Mouse (Mus musculus): ENCODE data around the gene Gm10778. TPM values are rescaled to one million over a fixed set of nuclear protein-coding genes. Genes with fewer than 3 reads are reported as not detected.
"Not testable (repeated sequence)": the region's sequence is repeated elsewhere in the genome, so short reads cannot be mapped to it uniquely, and the experiment has no call there.

Gene Gm10778
- polyA plus RNA-seq, 1 experiment from 2014 or later, result 6.7 TPM

DNA sequence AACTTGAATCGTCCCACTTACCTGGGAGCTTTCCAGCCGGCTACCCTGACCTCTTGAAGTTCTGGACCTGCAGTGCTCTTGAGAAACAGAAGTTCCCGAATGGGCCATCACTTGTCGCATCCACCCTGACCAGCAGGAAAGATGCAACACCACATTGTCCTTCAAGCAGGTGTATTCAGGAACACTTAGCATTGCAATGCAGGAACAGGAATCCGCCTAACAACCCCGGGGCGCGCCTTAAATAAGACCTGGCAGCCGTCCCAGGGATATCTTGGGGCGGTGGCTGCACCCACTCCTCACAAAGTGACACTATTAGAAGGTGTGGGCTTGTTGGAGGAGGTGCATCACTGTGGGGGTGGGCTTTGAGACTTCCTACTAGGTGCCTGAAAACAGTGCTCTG is 6.3 kb downstream of the Gm10778 start:
- Histone ChIP-seq H3K27ac (no peak overlapping the region), H3K4me3 (replicated peaks) (no peak overlapping the region), H3K4me1 (replicated peaks) (peaks cover 1% of the 10 kb centered on the region), H3K9ac (replicated peaks) (no peak overlapping the region), H3K27me3 (no peaks in the 10 kb centered on the region), H3K4me2 (replicated peaks) (no peak overlapping the region), H3K36me3 (peaks cover 69% of the 10 kb centered on the region), H3K9me3 (peaks cover 58% of the 10 kb centered on the region)
- ATAC-seq, result no peak
- WGBS, result 97% methylated on average over 10 of the region's 10 CpGs

GRCm38 (mm10) chr10:81656174-81656573 is 7.3 kb downstream of the Gm10778 start:
- Histone ChIP-seq H3K36me3 (peaks cover 61% of the 10 kb centered on the region), H3K27me3 (no peaks in the 10 kb centered on the region), H3K9me3 (peaks cover 60% of the 10 kb centered on the region)

DNA sequence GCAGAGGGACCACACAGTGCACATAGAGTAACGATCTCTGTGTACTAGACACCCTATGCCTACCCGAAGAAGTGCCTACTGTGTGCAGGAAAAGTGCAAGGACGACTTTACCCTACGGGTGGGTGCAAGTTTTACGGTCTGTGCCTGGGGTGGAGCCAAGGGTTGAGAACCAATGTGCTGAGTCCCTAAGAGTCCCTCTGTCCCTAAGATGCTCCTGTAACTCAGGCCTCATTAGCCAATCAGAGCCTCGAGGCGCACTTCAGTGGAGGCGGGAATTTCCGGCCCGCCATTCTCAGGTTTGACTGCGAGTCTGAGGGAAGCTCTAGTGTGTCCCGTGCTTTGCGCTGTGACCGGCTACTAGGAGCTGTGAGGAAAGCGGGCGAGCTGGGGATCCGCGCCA is 38.3 kb downstream of the Gm10778 start:
- not testable (repeated sequence) for H3K27me3 ChIP-seq; ATAC-seq; H3K9ac ChIP-seq (replicated peaks); H3K4me3 ChIP-seq (replicated peaks); H3K9me3 ChIP-seq; H3K27ac ChIP-seq; H3K36me3 ChIP-seq; H3K4me2 ChIP-seq (replicated peaks); H3K4me1 ChIP-seq (replicated peaks)
- WGBS, result no CpG with 5 or more reads among the region's 18 CpGs

More at GRCm38 (mm10) chr10:81656174-81656573, 7.3 kb downstream of the Gm10778 start:
- H3K9ac ChIP-seq (replicated peaks), result no peak overlapping the region
- no peak overlapping the region for H3K4me3 ChIP-seq (replicated peaks)
- ATAC-seq, result no peak
- H3K27ac ChIP-seq, result no peak overlapping the region
- no peaks in the 10 kb centered on the region for H3K4me1 ChIP-seq (replicated peaks)
- H3K4me2 ChIP-seq (replicated peaks), result no peak overlapping the region
- 93% methylated on average over 2 of the region's 2 CpGs for WGBS

DNA sequence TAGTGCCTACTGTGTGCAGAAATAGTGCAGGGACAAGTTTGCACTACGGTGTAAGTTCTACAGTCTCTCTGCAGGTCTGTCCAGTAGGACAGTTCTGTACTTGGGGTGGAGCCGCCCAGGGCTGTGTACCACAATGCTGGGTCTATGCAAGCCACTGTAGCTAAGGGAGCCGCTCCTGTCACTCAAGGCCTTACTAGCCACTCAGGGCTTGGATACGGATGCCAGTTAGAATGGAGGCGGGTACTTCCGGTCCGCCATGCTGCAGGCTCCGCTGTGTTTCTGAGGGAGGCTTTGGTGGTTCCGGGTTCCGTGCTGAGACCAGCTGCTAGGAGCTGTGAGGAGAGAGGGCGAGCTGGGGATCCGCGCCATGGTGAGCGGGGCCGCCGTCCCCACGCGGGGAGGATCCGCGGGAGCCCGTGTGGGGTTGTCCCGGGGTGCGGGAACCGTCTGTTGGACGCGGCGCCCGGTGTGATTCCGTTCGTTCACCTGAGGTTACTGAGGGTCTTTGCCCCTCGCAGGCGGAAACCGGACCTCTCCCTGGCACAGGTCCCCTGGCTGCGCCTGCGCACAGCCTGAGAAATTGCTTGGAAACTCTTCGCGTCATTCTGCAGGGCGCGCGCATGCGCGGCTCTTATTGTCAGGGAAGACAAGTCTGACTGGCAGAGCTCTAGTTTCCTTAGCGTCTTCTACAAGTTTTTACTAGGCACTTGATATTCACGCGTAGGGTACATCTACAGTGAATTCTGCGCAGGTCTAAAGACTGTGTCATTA is 55.9 kb downstream of the Gm10778 start, which contains the start of gene Zfp433:
Zfp433 (plus strand) TSS at position 295 of the 771 bp plus-strand sequence.
- not testable (repeated sequence) for H3K4me2 ChIP-seq (replicated peaks); H3K36me3 ChIP-seq; H3K9ac ChIP-seq (replicated peaks); H3K4me1 ChIP-seq (replicated peaks); H3K4me3 ChIP-seq (replicated peaks); H3K9me3 ChIP-seq; H3K27ac ChIP-seq; H3K27me3 ChIP-seq
- peak; percentile 100 for ATAC-seq
- no CpG with 5 or more reads among the region's 46 CpGs for WGBS

Other genes starting within 250 kb of the Gm10778 start
- 13.1 and 15.2 TPM in 2 replicates for gene Nfic, start 193.4 kb upstream of the Gm10778 start, polyA plus RNA-seq (2015; fragmentation: Nextera tagmentation; extraction: Ambion mirVana)
- gene Celf5, start 166.3 kb upstream of the Gm10778 start, polyA plus RNA-seq (2015; fragmentation: Nextera tagmentation; extraction: Ambion mirVana), result 75.5 and 79.4 TPM in 2 replicates
- gene Ncln, start 152.7 kb upstream of the Gm10778 start, polyA plus RNA-seq (2015; fragmentation: Nextera tagmentation; extraction: Ambion mirVana), result 57.1 and 58.2 TPM in 2 replicates
- 0.64 and 0.77 TPM in 2 replicates for gene S1pr4, start 148.9 kb upstream of the Gm10778 start, polyA plus RNA-seq (2015; fragmentation: Nextera tagmentation; extraction: Ambion mirVana)
- gene Gna15, start 124.8 kb upstream of the Gm10778 start, polyA plus RNA-seq (2015; fragmentation: Nextera tagmentation; extraction: Ambion mirVana), result 0.94 and 1.0 TPM in 2 replicates
- gene Gna11, start 103.9 kb upstream of the Gm10778 start, polyA plus RNA-seq (2015; fragmentation: Nextera tagmentation; extraction: Ambion mirVana), result 74.5 and 77.1 TPM in 2 replicates
- gene Aes, start 89.6 kb upstream of the Gm10778 start, polyA plus RNA-seq (2015; fragmentation: Nextera tagmentation; extraction: Ambion mirVana), result 451 and 572 TPM in 2 replicates
- 23.6 and 26.2 TPM in 2 replicates for gene Tle2, start 74.5 kb upstream of the Gm10778 start, polyA plus RNA-seq (2015; fragmentation: Nextera tagmentation; extraction: Ambion mirVana)
- gene Tle6, start 48.0 kb upstream of the Gm10778 start, polyA plus RNA-seq (2015; fragmentation: Nextera tagmentation; extraction: Ambion mirVana), result 2.8 and 4.4 TPM in 2 replicates
- gene BC025920, start 42.8 kb upstream of the Gm10778 start, polyA plus RNA-seq (2015; fragmentation: Nextera tagmentation; extraction: Ambion mirVana), result 2.9 and 3.0 TPM in 2 replicates
- 64.7 and 67.4 TPM in 2 replicates for gene Sirt6, start 21.3 kb upstream of the Gm10778 start, polyA plus RNA-seq (2015; fragmentation: Nextera tagmentation; extraction: Ambion mirVana)
- 8.5 and 9.3 TPM in 2 replicates for gene Ankrd24, start 20.5 kb upstream of the Gm10778 start, polyA plus RNA-seq (2015; fragmentation: Nextera tagmentation; extraction: Ambion mirVana)
- 22.7 TPM in 2 replicates for gene Zfp433, start 55.8 kb downstream of the Gm10778 start, polyA plus RNA-seq (2015; fragmentation: Nextera tagmentation; extraction: Ambion mirVana)
- 16.4 and 19.3 TPM in 2 replicates for gene Gm3055, start 122.1 kb downstream of the Gm10778 start, polyA plus RNA-seq (2015; fragmentation: Nextera tagmentation; extraction: Ambion mirVana)
- gene Gm4767, start 163.1 kb downstream of the Gm10778 start, polyA plus RNA-seq (2015; fragmentation: Nextera tagmentation; extraction: Ambion mirVana), result 3.1 and 3.2 TPM in 2 replicates
- gene Gm32687, start 214.9 kb downstream of the Gm10778 start, polyA plus RNA-seq (2015; fragmentation: Nextera tagmentation; extraction: Ambion mirVana), result 11.6 and 14.8 TPM in 2 replicates

All from midbrain, embryonic 13.5 days (tissue).